Mouse (Mus musculus): ENCODE measurements around the gene Fate1.
"Not testable (repeated sequence)": the region's sequence is repeated elsewhere in the genome, so short reads cannot be mapped to it uniquely, and the experiment has no call there.

The Fate1 gene

DNA sequence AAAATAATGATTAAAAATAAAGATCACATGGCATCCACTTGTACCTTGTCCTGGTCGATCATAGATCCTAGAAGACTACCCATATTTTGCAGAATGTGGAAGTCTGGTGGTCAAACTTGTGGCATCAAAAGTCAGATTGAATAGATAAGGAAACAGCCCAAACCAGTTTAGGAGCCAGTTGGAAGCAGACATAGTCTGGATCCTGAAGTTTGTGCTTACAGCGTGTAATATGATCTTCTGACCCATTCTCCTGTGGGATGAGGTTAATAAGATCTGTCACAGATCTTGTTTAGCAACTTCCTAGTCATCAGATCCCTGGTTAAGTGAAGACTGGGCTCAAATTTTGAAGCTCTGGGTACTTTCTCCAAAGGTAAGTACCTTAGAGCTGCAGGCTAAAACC, at the start of gene Fate1:
Gene Fate1 (plus strand): TSS at position 301 of the 400 bp plus-strand sequence.
- in situ Hi-C loops (cut with MboI, MseI) = no loop called here

DNA sequence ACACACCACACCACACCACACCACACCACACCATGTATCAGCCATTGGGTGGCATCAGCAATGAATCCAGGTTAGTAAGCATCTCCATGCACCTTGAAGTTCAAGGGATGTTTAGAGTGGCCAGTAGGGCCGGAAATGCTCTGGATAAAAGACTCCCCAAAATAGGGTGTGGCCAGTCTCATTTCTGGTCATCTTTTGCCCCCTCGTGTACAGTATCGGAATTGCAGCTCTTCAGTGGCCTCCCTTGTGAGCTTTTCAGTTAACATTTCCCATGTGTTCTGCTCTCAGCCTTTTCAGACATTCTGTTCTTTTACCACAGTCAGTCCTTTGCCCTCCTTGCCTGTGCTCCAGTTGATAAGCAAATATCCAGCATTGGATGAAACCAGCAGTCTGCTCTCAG, 26.2 kb upstream of the Fate1 start:
- in situ Hi-C loops (cut with MboI, MseI) = loop anchor here (25.0 kb wide), 1 partner anchor 509 kb away; no protein-coding TSS in a partner anchor

DNA sequence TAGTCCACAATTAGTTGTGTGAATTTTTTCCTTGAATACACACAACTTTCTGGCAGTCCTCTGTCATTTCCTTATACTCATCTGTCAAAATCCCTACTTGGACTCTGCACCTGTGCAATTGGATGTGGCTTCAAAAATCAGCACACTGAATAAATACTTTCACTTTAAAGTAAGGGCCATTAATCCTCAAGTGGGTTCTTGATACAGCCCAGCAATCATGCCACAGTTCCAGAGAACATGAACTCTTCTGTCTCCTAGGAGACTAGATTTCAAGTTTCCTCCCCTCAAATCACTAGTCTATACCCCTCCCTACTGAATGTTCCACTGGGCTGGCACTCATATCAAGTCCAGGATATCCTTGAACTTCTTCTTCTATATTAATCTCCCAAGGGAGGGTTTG, 14.4 kb upstream of the Fate1 start:
- in situ Hi-C loops (cut with MboI, MseI) = loop anchor here (5.0 kb wide), 1 partner anchor 681 kb away; no protein-coding TSS in a partner anchor

DNA sequence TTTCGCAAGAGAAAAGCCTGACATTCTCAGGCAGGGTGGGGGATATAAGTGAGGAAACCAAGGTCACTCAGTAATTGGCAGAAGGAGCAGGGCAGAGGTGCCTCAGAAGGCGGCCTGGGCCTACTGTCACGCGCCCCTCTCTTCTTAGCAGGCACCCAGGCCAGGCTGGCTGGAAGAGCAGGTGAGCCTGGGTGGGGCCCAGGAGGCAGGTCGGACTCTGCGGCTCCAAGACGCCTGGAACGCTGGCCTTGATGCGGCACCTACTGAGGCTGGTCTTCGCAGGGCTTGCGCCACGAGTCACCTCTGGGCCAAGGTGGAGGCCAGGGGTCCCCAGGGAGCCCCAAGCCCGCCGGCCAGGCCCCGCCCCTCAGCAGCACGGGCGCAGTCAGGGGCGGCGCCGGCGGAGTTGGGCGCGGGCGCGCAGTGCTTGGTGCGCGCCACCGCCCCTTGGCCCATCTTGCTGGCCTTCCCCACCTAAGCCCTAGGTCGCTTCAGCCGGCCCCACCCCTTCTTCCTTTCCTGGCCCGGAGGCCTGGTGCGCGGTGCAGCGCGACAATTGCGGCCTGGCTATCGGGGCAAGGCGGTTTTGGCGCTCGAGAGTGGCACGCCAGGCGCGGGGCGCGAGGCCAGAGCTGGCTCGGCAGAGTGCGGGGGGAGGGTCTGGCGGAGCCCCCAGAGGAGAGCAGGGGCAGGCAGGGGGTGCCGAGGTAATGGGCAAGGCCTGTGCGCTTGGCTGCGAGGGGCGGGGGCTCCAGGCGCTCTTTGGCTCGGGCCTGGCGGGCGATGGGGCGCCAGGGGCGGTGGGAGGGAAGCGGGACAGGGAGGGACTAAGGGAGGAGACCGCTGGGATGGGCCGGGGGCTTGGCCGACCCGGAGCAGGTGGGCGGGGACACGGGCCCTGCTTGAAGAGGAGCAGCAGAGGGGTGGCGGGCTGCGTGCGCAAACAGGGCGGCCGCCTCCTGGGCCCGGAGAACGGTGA, 10.4 kb upstream of the Fate1 start, which contains the start of gene Prrg3:
Gene Prrg3 (plus strand): TSS at position 552 of the 979 bp plus-strand sequence.
- in situ Hi-C loops (cut with MboI, MseI) = no loop called here

DNA sequence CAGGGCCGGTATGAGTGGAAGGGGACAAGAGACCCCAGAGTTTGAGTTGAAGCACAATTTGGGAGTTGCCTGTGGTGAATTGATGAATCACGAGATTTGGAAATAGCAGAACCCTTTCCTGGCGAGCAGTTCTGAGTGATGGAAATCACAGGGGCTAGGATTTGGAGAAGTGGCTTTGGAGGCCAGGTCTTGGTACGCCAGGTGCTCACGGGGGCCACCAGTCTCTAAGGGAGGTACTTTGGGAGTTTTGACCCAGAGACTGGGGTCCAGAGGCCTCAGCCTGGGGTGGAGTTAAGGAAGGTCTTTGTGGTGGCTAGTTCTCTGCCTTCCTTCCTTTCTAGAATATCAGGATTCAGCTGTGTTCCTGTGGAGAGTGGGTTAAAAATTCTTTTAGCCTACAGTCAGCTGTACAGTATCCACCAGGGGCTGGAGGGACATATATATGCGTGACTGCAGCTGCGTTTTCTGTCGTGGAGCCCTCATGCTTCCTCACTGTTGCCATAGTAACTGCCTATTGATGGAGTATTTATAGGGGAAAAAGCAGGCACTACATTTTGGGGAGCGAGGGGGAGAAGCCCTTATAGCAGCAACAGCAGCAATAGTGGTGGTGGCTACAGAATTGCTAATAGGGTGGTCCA, 9.4 kb upstream of the Fate1 start:
- in situ Hi-C loops (cut with MboI, MseI) = no loop called here

DNA sequence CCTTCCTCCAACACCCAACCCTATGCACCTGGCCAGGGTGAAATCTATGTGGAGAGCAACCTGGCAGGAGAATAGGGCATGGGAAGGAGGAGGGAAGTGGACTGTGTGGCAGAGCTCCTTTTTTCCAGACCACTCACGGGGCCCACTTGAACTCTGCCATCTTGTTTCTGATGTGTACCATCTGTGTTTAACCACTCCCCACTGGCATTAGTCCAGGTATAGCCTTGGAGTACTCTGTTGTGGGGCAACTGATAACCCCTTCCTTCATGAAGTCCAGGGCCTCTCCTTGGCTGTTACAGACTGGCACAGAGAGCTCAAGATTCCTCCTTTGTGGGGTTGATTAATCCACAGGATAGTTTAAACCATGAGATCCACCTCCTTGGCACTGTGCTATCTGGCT, 4.6 kb upstream of the Fate1 start:
- in situ Hi-C loops (cut with MboI, MseI) = no loop called here

DNA sequence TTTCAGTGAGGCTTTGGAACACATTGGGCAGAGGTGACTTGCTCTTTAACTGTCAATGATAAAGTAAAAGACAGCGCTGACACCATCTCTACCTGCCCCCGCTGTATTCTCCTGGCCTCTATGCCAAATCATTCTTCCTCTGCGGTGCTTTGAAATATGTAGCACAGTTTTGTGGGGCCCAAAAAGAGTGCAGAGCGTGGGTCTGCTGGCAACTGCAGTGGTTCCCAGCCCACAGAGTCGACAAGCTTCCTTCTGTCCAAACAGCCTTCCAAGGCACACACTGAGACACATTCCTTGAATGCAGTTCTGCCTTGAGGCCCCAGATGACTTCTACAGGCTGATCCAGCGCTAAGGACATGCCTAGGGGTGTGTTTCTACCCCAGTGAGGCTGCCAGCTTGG, 4.0 kb upstream of the Fate1 start:
- in situ Hi-C loops (cut with MboI, MseI) = no loop called here

DNA sequence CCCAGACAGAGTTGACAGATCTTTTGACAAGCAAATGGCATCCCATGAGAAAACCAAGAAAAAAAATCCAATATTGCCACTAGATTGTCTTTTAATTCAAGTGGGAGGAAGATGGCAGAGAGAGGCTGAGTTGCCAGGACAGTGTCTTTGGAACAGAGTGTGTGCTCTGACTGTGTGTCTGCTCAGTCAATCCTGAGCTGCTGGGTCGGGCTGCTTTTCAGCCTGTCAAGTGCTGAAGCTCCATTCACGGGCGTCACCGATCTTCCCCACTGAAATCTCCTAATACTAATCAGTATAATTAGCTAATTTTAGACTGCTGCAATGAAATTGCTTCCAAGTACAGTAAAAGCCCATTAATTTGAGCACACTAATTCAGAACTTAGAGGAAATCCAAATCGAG, 1.5 kb upstream of the Fate1 start:
- in situ Hi-C loops (cut with MboI, MseI) = no loop called here

DNA sequence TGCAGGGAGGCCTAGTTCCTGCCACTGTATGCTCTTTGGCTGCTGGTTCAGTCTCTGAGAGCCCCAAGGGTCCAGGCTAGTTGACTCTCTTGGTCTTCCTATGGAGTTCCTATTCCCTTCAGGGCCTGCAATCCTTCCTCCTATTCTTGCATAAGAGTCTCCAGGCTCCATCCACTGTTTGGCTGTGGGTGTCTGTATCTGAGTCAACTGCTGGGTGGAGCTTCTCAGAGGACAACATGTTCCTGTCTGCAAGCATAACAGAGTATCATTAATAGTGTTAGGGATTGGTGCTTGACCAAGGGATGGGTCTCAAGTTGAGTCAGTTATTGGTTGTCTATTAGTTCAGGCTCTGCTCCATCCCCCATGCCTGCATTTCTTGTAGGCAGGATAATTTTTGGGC, 4.9 kb downstream of the Fate1 start:
- in situ Hi-C loops (cut with MboI, MseI) = not testable (repeated sequence)

DNA sequence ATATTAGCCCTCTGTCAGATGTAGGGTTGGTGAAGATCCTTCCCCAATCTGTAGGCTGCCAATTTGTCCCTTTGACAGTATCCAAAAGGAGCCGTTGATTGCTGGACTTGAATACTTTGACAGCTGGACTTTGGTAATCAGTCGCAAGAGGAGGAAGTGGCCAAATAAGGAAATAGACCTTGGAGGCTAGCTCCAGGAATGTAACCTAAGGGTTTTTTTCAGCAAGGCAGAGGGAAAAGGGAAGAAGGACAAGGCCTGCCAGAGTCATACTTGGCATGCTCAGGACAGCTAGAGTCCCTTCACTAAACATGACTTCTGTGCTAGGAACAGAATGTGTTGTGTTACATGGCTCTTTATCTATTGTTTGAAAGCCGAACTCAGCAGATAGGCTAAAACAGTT, 7.7 kb downstream of the Fate1 start:
- in situ Hi-C loops (cut with MboI, MseI) = no loop called here

DNA sequence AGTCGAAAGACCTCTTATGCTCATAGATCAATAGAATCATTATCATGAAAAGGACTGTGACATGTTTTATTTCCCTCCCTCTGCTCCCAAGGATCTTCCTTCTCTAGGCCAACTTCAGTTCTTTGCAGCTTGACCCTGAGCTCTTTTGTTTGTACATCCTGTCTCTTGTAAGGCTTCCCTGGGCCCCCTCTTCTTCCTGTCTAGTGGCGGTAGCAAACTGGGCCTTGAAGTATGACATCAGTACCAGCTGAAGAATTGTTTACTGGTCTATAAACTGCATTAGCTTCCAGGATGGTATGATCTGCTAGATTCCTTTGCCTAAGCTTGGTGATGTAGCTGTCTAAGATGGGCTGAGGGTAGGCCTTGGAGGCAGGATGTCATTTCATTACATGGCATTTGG, 8.5 kb downstream of the Fate1 start:
- in situ Hi-C loops (cut with MboI, MseI) = no loop called here

DNA sequence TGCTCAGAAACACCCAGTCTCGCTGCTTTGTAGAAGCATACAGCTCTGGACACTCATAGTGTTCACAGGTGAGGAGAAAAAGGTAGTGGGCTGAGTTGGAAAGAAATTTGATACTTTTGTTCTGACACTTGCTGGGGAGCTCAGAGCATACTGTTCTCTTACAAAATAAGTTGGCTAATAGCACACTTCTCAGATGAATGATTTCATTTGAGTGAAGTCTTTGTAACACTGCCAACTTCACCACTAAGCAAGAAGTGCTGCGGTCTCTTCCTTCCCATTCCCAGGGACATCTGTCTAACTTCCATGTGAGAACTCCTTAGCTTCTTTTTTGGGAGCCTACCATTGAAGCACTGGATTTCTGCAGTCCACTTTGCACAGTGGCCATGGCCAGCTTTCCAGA, 10.4 kb downstream of the Fate1 start:
- in situ Hi-C loops (cut with MboI, MseI) = no loop called here

DNA sequence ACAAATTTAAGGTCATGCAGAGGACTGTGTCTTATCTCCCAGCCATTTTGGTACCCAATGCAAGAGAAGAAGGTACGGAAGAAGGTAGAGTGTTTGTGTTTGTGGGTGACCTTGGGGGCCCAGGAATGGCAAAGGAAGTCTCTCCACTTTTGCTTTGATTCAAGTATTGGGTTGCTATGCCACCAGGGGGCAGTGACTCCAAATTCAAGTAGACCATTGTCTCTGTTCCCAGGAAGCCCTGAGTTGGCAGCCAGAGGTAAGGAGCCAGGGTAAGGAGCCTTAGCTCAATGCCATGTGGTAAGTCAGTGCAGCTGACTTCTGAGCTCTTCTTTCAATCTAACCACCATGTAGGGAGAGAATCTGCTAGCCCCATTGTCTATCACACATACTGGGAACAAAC, 11.0 kb downstream of the Fate1 start:
- in situ Hi-C loops (cut with MboI, MseI) = no loop called here

DNA sequence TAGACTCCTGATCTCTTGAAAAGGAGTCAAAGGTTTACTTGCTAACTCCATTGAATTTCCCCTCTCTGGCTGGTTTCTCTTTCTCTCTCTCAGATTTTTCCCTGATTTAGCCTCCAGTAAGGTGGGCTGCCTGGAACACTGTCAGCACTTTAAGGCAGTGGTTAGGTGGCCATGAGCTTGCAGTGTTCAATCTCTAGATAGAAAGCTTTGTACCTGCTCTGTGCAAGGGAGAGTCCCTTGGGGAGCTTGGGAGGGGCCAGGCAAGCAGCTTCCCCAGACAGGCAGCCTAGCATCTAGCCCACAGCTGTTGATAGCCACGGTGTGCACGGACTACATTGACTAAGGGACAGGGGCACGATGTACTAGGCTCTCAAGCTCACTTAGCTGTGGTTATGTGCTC, 18.8 kb downstream of the Fate1 start, which contains the start of gene Cnga2:
Gene Cnga2 (plus strand): TSS at position 301 of the 400 bp plus-strand sequence.
- in situ Hi-C loops (cut with MboI, MseI) = no loop called here

DNA sequence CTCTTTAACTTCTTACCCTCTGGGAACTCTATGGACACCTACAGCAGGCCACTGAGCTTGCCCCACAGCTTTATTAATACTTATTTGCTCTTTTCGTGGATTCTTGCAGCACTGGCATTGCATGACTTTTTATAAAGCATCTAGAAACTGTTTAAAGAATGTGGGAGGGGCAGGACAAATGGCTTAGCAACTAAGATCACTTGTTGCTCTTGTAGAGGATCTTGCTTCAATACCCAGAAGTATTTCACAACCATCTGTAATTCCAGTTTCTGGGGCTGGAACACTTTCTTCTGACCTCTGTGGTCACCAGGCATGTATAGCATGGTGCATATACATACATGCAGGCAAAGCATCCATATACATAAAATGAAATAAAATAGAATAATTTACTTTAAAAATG, 23.2 kb downstream of the Fate1 start:
- in situ Hi-C loops (cut with MboI, MseI) = no loop called here

DNA sequence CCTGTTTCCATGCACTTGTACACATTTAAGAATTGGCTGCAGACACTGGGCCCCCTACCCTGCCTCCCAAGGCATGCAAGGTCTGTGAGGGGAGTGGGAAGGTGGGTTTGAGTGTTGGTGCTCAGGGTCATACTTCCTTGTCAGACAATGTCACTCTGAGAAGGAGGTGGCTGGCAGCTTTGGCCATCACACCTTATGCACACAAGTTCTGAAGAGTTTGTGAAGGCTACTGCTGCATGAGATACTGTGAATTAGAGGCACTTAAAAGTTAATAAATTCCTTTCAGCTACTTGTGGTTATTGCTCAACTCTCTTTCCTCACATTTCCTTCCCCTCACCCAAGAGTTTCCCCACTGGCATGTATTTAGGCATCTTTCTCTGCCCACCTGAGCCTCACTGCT, 37.1 kb downstream of the Fate1 start:
- in situ Hi-C loops (cut with MboI, MseI) = loop anchor here (25.0 kb wide), 1 partner anchor 777 kb away; no protein-coding TSS in a partner anchor

DNA sequence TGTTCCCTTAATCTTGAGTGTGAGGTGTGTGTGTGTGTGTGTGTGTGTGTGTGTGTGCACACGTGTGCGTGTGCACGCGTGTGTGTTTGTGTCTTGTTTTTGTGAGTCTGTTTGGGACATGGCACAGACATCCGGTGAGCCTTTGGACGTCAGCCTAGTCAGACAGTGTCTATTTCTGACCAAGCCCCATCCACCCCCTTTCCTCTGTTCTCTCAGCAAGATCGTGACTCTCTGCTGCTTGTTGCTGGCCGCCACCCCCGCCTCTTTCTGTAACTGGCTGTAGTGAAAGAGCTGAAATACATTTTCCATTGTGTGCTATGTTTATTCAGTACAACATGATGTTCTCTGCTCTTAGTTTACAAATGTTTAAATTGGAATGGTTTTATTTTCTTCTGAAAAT, 39.5 kb downstream of the Fate1 start:
- in situ Hi-C loops (cut with MboI, MseI) = loop anchor here (25.0 kb wide), 1 partner anchor 775 kb away; no protein-coding TSS in a partner anchor

DNA sequence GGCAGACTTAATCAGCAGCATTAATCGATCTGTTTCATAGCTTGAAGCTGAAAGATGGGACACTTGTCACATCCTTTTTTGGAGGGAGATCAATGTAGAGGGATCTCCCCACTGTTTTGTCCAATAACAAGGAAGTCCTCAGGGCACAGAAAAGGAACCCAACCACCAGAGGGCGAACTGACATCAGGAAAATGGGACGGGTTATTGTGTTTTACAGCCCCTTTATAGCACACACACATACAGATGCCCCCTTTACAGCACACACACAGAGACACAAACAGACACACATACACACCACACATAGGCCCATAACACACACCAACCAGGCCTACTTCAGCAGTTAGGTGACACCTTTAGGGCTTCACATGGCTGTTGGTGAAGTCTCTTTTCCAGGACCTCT, 40.0 kb downstream of the Fate1 start:
- in situ Hi-C loops (cut with MboI, MseI) = loop anchor here (25.0 kb wide), 1 partner anchor 774 kb away; no protein-coding TSS in a partner anchor

DNA sequence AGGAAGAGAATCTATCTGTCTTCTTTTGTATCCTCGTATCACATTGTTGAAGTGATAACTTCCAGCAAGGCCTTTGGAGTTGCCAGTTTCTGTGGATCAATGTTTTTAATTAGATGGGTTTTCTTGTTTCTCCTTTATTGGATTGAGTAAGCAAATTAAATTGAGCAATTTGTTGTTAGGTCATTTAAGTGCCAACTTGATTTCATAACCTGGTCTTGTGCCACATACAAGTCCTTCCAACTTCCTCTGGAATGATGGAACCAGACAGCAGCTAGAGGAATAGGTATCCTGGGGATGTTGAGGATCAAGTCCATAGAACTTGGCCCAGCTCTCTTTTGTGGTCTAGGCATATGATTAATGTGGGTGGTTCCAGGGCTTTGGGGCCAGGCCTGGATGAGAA, 49.5 kb downstream of the Fate1 start:
- in situ Hi-C loops (cut with MboI, MseI) = loop anchor here (25.0 kb wide), 1 partner anchor 765 kb away; no protein-coding TSS in a partner anchor

DNA sequence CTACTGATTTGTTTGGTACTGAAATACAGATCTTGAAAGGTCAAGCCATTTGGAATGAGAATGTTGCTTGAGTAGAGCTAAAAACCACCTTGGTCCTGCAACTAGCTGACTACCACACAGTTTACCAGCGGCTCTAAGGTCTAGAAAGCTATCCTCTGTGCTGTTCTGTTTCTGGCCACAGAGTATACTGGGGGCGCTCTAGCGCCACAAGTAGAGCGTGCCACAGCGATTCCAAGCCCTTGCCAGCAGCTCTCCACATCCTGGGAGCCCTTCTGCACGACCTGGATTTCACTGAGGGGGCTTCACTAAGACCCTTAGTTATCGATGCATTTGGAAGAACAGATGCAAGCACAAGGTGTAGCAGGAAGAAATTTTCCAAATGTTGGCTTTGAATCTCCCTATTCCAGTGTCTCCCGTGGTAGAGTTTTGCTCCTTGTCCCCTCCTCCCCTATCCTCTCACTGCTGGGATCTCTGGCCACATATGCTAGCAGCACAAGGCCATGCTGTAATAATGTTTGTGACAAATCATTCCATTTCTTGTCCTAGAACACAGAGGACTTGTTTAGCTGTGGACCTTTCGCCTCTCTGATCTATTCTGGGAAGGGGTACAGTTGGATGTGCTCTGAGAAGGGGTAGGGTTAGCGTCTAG, 50.1 kb downstream of the Fate1 start:
- in situ Hi-C loops (cut with MboI, MseI) = loop anchor here (25.0 kb wide), 1 partner anchor 764 kb away; no protein-coding TSS in a partner anchor

DNA sequence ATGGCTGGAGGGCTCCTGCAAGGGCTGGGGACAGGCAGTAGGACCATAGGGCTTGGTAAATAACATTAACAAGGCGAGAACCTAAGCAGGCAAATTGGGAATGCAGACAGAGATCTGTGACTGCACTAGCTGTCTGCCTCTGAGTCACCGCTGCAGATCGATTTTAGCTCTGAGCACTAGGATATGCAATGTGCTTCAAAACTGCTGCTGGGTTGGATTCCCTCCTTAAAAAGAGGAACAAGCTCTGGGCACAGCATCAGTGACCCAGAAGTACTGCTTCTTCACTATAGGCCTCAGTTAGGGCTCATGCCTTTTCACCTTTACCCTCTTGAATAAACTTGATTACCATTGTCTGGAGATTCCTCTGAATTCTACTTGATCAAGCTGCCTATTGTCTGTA, 50.8 kb downstream of the Fate1 start:
- in situ Hi-C loops (cut with MboI, MseI) = loop anchor here (25.0 kb wide), 1 partner anchor 764 kb away; no protein-coding TSS in a partner anchor
